ENCODE assay signal across 7 mouse cellular contexts in the genomic region with DNA sequence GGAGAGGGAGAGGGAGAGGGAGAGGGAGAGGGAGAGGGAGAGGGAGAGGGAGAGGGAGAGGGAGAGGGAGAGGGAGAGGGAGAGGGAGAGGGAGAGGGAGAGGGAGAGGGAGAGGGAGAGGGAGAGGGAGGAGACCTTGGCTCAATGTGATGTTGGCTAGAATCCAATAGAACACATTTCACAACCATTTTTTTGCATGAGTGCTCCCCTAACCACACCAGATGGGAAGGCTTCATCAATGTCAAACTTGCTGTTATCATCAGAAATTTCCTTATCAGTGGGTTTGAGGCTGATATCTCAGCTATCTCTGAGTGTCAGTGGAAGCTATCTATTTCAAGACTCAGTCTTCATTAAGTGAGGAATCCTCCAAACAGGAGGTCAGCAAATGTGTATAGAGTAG.
A peak's percentile ranks its signal among the peaks of the same experiment; 100 is the strongest.
DNase-seq lines count a peak whose midpoint lies in the region; ATAC-seq and TF ChIP-seq lines count a peak whose summit lies in the region.
"Not testable (repeated sequence)": the region's sequence is repeated elsewhere in the genome, so short reads cannot be mapped to it uniquely, and the experiment has no call there.

No protein-coding gene starts in this region.

- H3K4me3 ChIP-seq in embryonic facial prominence, embryonic 14.5 days (ENCODE audit: low read depth, low read length); forebrain, embryonic 14.5 days (ENCODE audit: low read depth, low read length); limb, embryonic 14.5 days (replicated peaks; ENCODE audit: low read length); lung, embryonic 14.5 days (ENCODE audit: low read depth, low read length): not testable (repeated sequence)

- H3K4me2 ChIP-seq in embryonic facial prominence, embryonic 14.5 days (ENCODE audit: low read depth, low read length); forebrain, embryonic 14.5 days (ENCODE audit: low read length); limb, embryonic 14.5 days (replicated peaks; ENCODE audit: low read depth, low read length, severe bottlenecking); lung, embryonic 14.5 days: not testable (repeated sequence)

- not testable (repeated sequence) for H3K36me3 ChIP-seq in embryonic facial prominence, embryonic 14.5 days (ENCODE audit: control insufficient read depth, insufficient read depth, low read length); forebrain, embryonic 14.5 days (ENCODE audit: control insufficient read depth, insufficient read depth, low read length); limb, embryonic 14.5 days (ENCODE audit: control insufficient read depth, insufficient read depth, low read length); lung, embryonic 14.5 days (ENCODE audit: insufficient read depth)

- H3K4me1 ChIP-seq in embryonic facial prominence, embryonic 14.5 days (ENCODE audit: control insufficient read depth, insufficient read depth, low read length); forebrain, embryonic 14.5 days (ENCODE audit: control insufficient read depth, insufficient read depth, low read length); limb, embryonic 14.5 days (ENCODE audit: control insufficient read depth, insufficient read depth, low read length); lung, embryonic 14.5 days (ENCODE audit: insufficient read depth): not testable (repeated sequence)

- not testable (repeated sequence) for H3K9me3 ChIP-seq in embryonic facial prominence, embryonic 14.5 days (ENCODE audit: control insufficient read depth, low read length); forebrain, embryonic 14.5 days (replicated peaks; ENCODE audit: control insufficient read depth, low read length); limb, embryonic 14.5 days (ENCODE audit: control insufficient read depth, low read length); lung, embryonic 14.5 days (ENCODE audit: low read depth, low read length)

- not testable (repeated sequence) for H3K9ac ChIP-seq in embryonic facial prominence, embryonic 14.5 days (ENCODE audit: low read depth, low read length); forebrain, embryonic 14.5 days (ENCODE audit: low read length); limb, embryonic 14.5 days (ENCODE audit: low read depth, low read length, severe bottlenecking); lung, embryonic 14.5 days

- not testable (repeated sequence) for ATAC-seq in embryonic facial prominence, embryonic 14.5 days (ENCODE audit: low read depth); forebrain, embryonic 14.5 days; limb, embryonic 14.5 days (ENCODE audit: low FRiP score, low read depth); lung, embryonic 14.5 days (ENCODE audit: insufficient read depth)

- DNase-seq in brain, adult 2 months (ENCODE audit: low read depth, low spot score), result peak; percentile 2
- peak; percentile 37 to 49 for DNase-seq in cerebellum, postnatal 10 days
- DNase-seq in embryonic facial prominence, embryonic 14.5 days (ENCODE audit: low spot score), result peak; percentile 11
- peak; percentile 63 for DNase-seq in forebrain, embryonic 14.5 days (ENCODE audit: low spot score)
- peak; percentile 12 for DNase-seq in limb, embryonic 14.5 days (ENCODE audit: low spot score)
- peak; percentile 21 for DNase-seq in lung, embryonic 14.5 days
- peak; percentile 17 for DNase-seq in retina, postnatal 1 day

- H3K27me3 ChIP-seq in embryonic facial prominence, embryonic 14.5 days (replicated peaks; ENCODE audit: control insufficient read depth, insufficient read depth, low read length); forebrain, embryonic 14.5 days (replicated peaks; ENCODE audit: control insufficient read depth, insufficient read depth, low read length); limb, embryonic 14.5 days (ENCODE audit: control insufficient read depth, insufficient read depth, low read length); lung, embryonic 14.5 days (ENCODE audit: insufficient read depth, low read length): not testable (repeated sequence)

- H3K27ac ChIP-seq in embryonic facial prominence, embryonic 14.5 days (replicated peaks; ENCODE audit: low read depth, low read length); forebrain, embryonic 14.5 days (ENCODE audit: low read depth, low read length); limb, embryonic 14.5 days (replicated peaks; ENCODE audit: low read depth, low read length); lung, embryonic 14.5 days (ENCODE audit: low read depth): not testable (repeated sequence)

- not testable (repeated sequence) for TF ChIP-seq POLR2A in limb, embryonic 14.5 days (IDR thresholded peaks at IDR 0.05; ENCODE audit: borderline replicate concordance, extremely low read depth, insufficient read depth, insufficient read length)

- not testable (repeated sequence) for TF ChIP-seq CTCF in lung, embryonic 14.5 days (IDR thresholded peaks at IDR 0.05; ENCODE audit: low read depth)

Comparison
In these comparisons a context has a peak if more than half of its experiments do, and no peak if none do; other contexts are left out.
1. DNase-seq: peak in every context shown above with its lines; median percentile 63 in forebrain, embryonic 14.5 days; 43 in cerebellum, postnatal 10 days; 21 in lung, embryonic 14.5 days; 17 in retina, postnatal 1 day; 12 in limb, embryonic 14.5 days; 11 in embryonic facial prominence, embryonic 14.5 days; 2 in brain, adult 2 months.